In genomic region chr17:57118524-57119349, GRCm38 (mm10) we compare ENCODE assay signal across 8 mouse cellular contexts. TPM values are rescaled to one million over a fixed set of nuclear protein-coding genes. Genes with fewer than 3 reads are reported as not detected.
DNase-seq lines count a peak whose midpoint lies in the region; ATAC-seq lines count a peak whose summit lies in the region.

No protein-coding gene starts in this region.

- 2% methylated on average over 11 of the region's 11 CpGs for whole genome bisulfite sequencing in embryonic facial prominence, embryonic 14.5 days

- peak; percentile 14 to 40 for DNase-seq in spleen, postnatal 36 days (ENCODE audit: low spot score in 2 of 2)
- DNase-seq in spleen, adult 12 weeks (ENCODE audit: low spot score) = no peak
- DNase-seq in embryonic facial prominence, embryonic 14.5 days (ENCODE audit: low spot score) = peak; percentile 78
- DNase-seq in heart, postnatal 36 days = peak; percentile 32 to 47
- DNase-seq in lung, postnatal 10 days = peak; percentile 56
- DNase-seq in cerebellum, adult 11-12 months = no peak
- DNase-seq in left cerebral cortex, postnatal 14 days (ENCODE audit: low spot score in 2 of 2) = no peak
- no peak for DNase-seq in thymus, postnatal 25 days

- no peaks in the 10 kb centered on the region for H3K9me3 ChIP-seq in embryonic facial prominence, embryonic 14.5 days (ENCODE audit: control insufficient read depth, low read length)

- no peaks in the 10 kb centered on the region for H3K4me1 ChIP-seq in embryonic facial prominence, embryonic 14.5 days (ENCODE audit: control insufficient read depth, insufficient read depth, low read length)

- peak; percentile 86 for ATAC-seq in embryonic facial prominence, embryonic 14.5 days (ENCODE audit: low read depth)

- H3K27me3 ChIP-seq in embryonic facial prominence, embryonic 14.5 days (replicated peaks; ENCODE audit: control insufficient read depth, insufficient read depth, low read length) = no peaks in the 10 kb centered on the region

- peak overlapping the region; percentile 26; the same call in 1 of the 2 replicates for H3K4me2 ChIP-seq in embryonic facial prominence, embryonic 14.5 days (ENCODE audit: low read depth, low read length)

- no peak overlapping the region for H3K9ac ChIP-seq in embryonic facial prominence, embryonic 14.5 days (ENCODE audit: low read depth, low read length)

- no peak overlapping the region for H3K27ac ChIP-seq in embryonic facial prominence, embryonic 14.5 days (replicated peaks; ENCODE audit: low read depth, low read length)

- H3K36me3 ChIP-seq in embryonic facial prominence, embryonic 14.5 days (ENCODE audit: control insufficient read depth, insufficient read depth, low read length) = no peaks in the 10 kb centered on the region

- intact Hi-C loops in heart, postnatal 36 days (cut with DNase I) = loop anchor here (1.0 kb wide), 1 partner anchor 114 kb away; no protein-coding TSS in a partner anchor
- intact Hi-C loops in left cerebral cortex, postnatal 14 days (cut with DNase I) = no loop called here

- no peak overlapping the region for H3K4me3 ChIP-seq in embryonic facial prominence, embryonic 14.5 days (ENCODE audit: low read depth, low read length)

RNA-seq across cellular contexts. Expression of gene Tnfsf9, which starts 13.6 kb away (rescaled TPM):
- polyA plus RNA-seq in embryonic facial prominence, embryonic 14.5 days (2014; fragmentation: Nextera tagmentation; extraction: Ambion mirVana) = 4.1 and 5.0 TPM in 2 replicates
- total RNA-seq in heart, postnatal 36 days (2021) = under 1 TPM; 0.33 to 0.53 TPM
- total RNA-seq in left cerebral cortex, postnatal 14 days (2021) = under 1 TPM; 0.26 to 0.42 TPM

RNA-seq across cellular contexts. Expression of gene Cd70, which starts 30.8 kb away (rescaled TPM):
- polyA plus RNA-seq in embryonic facial prominence, embryonic 14.5 days (2014; fragmentation: Nextera tagmentation; extraction: Ambion mirVana) = not detected in 2 replicates
- not detected for total RNA-seq in heart, postnatal 36 days (2021)
- total RNA-seq in left cerebral cortex, postnatal 14 days (2021) = not detected

RNA-seq across cellular contexts. Expression of gene Tubb4a, which starts 31.2 kb away (rescaled TPM):
- polyA plus RNA-seq in embryonic facial prominence, embryonic 14.5 days (2014; fragmentation: Nextera tagmentation; extraction: Ambion mirVana) = 22.9 and 28.7 TPM in 2 replicates
- 1 to 10 TPM; 1.8 to 1.9 TPM for total RNA-seq in heart, postnatal 36 days (2021)
- total RNA-seq in left cerebral cortex, postnatal 14 days (2021) = 100 to 1,000 TPM; 671 to 695 TPM

RNA-seq across cellular contexts. Expression of gene Dennd1c, which starts 40.4 kb away (rescaled TPM):
- polyA plus RNA-seq in embryonic facial prominence, embryonic 14.5 days (2014; fragmentation: Nextera tagmentation; extraction: Ambion mirVana) = 1.6 and 2.1 TPM in 2 replicates
- total RNA-seq in heart, postnatal 36 days (2021) = 1 to 10 TPM; 1.4 to 2.0 TPM
- total RNA-seq in left cerebral cortex, postnatal 14 days (2021) = 1 to 10 TPM; 1.8 to 1.9 TPM

RNA-seq across cellular contexts. Expression of gene Slc25a23, which starts 59.1 kb away (rescaled TPM):
- polyA plus RNA-seq in embryonic facial prominence, embryonic 14.5 days (2014; fragmentation: Nextera tagmentation; extraction: Ambion mirVana) = 6.9 and 7.8 TPM in 2 replicates
- 10 to 100 TPM; 58.1 to 69.8 TPM for total RNA-seq in heart, postnatal 36 days (2021)
- 100 to 1,000 TPM; 361 to 364 TPM for total RNA-seq in left cerebral cortex, postnatal 14 days (2021)

Comparison
In these comparisons a context has a peak if more than half of its experiments do, and no peak if none do; other contexts are left out.
1. DNase-seq: peak in spleen, postnatal 36 days (2 of 2), embryonic facial prominence, embryonic 14.5 days (single experiment), heart, postnatal 36 days (2 of 2) and lung, postnatal 10 days (single experiment); none in spleen, adult 12 weeks (single experiment), cerebellum, adult 11-12 months (single experiment), left cerebral cortex, postnatal 14 days (0 of 2) and thymus, postnatal 25 days (single experiment).
2. RNA of gene Tubb4a, which starts 31.2 kb away (total RNA-seq): 671 to 695 TPM in left cerebral cortex, postnatal 14 days; 1.8 to 1.9 TPM in heart, postnatal 36 days; every median in the first group is over 100 times any median in the second.